In genomic region chr14:55672741-55673060, GRCm38 (mm10) we compare ENCODE assay signal across 8 mouse cellular contexts. TPM values are rescaled to one million over a fixed set of nuclear protein-coding genes. Genes with fewer than 3 reads are reported as not detected.
DNase-seq lines count a peak whose midpoint lies in the region; ATAC-seq and TF ChIP-seq lines count a peak whose summit lies in the region.

No protein-coding gene starts in this region.

- H3K4me1 ChIP-seq in embryonic facial prominence, embryonic 11.5 days (ENCODE audit: control insufficient read depth, insufficient read depth, low read length) = no peaks in the 10 kb centered on the region
- peaks cover 4% of the 10 kb centered on the region for H3K4me1 ChIP-seq in hindbrain, postnatal 0 days (ENCODE audit: insufficient read depth, low read length)
- H3K4me1 ChIP-seq in midbrain, embryonic 16.5 days (ENCODE audit: control insufficient read depth, insufficient read depth, low read length) = peaks cover 19% of the 10 kb centered on the region

- H3K4me3 ChIP-seq in layer of hippocampus, adult 2 months = peak overlapping the region; percentile 61
- H3K4me3 ChIP-seq in embryonic facial prominence, embryonic 11.5 days (ENCODE audit: low read depth, low read length) = peak overlapping the region; percentile 70
- peak overlapping the region; percentile 60 for H3K4me3 ChIP-seq in hindbrain, postnatal 0 days (ENCODE audit: low read length)
- H3K4me3 ChIP-seq in midbrain, embryonic 16.5 days (ENCODE audit: low read depth, low read length) = peak overlapping the region; percentile 85

- no peaks in the 10 kb centered on the region for H3K9me3 ChIP-seq in embryonic facial prominence, embryonic 11.5 days (replicated peaks; ENCODE audit: control insufficient read depth, low read length)
- H3K9me3 ChIP-seq in hindbrain, postnatal 0 days (ENCODE audit: low read length) = no peaks in the 10 kb centered on the region
- H3K9me3 ChIP-seq in midbrain, embryonic 16.5 days (replicated peaks; ENCODE audit: control insufficient read depth, low read length, poor library complexity, severe bottlenecking) = no peaks in the 10 kb centered on the region

- H3K36me3 ChIP-seq in embryonic facial prominence, embryonic 11.5 days (replicated peaks; ENCODE audit: control insufficient read depth, insufficient read depth, low read depth, low read length) = peaks cover 5% of the 10 kb centered on the region
- H3K36me3 ChIP-seq in hindbrain, postnatal 0 days (ENCODE audit: insufficient read depth, low read length) = peaks cover 16% of the 10 kb centered on the region; the same call in 1 of the 2 replicates
- H3K36me3 ChIP-seq in midbrain, embryonic 16.5 days (ENCODE audit: control insufficient read depth, insufficient read depth, low read length) = peaks cover 11% of the 10 kb centered on the region

- peak overlapping the region; percentile 35 for H3K4me2 ChIP-seq in embryonic facial prominence, embryonic 11.5 days (ENCODE audit: low read depth, low read length)
- peak overlapping the region; percentile 62 for H3K4me2 ChIP-seq in hindbrain, postnatal 0 days (ENCODE audit: low read depth, low read length)
- H3K4me2 ChIP-seq in midbrain, embryonic 16.5 days (ENCODE audit: low read length) = peak overlapping the region; percentile 85

- no peak for TF ChIP-seq CTCF in layer of hippocampus, adult 2 months (conservative IDR thresholded peaks at IDR 0.05)
- no peak for TF ChIP-seq CTCF in hindbrain, postnatal 0 days (IDR thresholded peaks at IDR 0.05; ENCODE audit: low read depth)

- peak overlapping the region; percentile 99 for H3K27ac ChIP-seq in layer of hippocampus, adult 2 months
- H3K27ac ChIP-seq in embryonic facial prominence, embryonic 11.5 days (replicated peaks; ENCODE audit: low read depth, low read length) = no peak overlapping the region; the same call in 1 of the 2 replicates
- H3K27ac ChIP-seq in hindbrain, postnatal 0 days = 0 out of 2 replicates have a peak overlapping the region, but pooled peaks have one; percentile 82
- H3K27ac ChIP-seq in midbrain, embryonic 16.5 days (ENCODE audit: low read length) = peak overlapping the region; percentile 90; the same call in 1 of the 2 replicates

- DNase-seq in layer of hippocampus, adult 2 months (ENCODE audit: low spot score in 2 of 2) = no peak
- DNase-seq in layer of hippocampus, adult 18-20 months (ENCODE audit: low spot score in 2 of 2) = no peak
- DNase-seq in embryonic facial prominence, embryonic 11.5 days (ENCODE audit: low spot score) = no peak
- no peak for DNase-seq in hindbrain, postnatal 0 days (ENCODE audit: low spot score)
- DNase-seq in thymus, postnatal 4 days = no peak
- no peak for DNase-seq in left cerebral cortex, adult 18-20 months (ENCODE audit: low spot score in 2 of 2)

- ATAC-seq in embryonic facial prominence, embryonic 11.5 days (replicated peaks; ENCODE audit: insufficient number of reproducible peaks, low FRiP score, low TSS enrichment, low read depth) = no peak
- no peak for ATAC-seq in hindbrain, postnatal 0 days
- no peak for ATAC-seq in midbrain, embryonic 16.5 days
- no peak for ATAC-seq in cerebellum, adult (ENCODE audit: insufficient number of reproducible peaks, low FRiP score, low TSS enrichment)

- WGBS in embryonic facial prominence, embryonic 11.5 days = 78% methylated on average over 7 of the region's 7 CpGs
- WGBS in hindbrain, postnatal 0 days = 82% methylated on average over 7 of the region's 7 CpGs
- WGBS in midbrain, embryonic 16.5 days = 80% methylated on average over 7 of the region's 7 CpGs

- no peaks in the 10 kb centered on the region for H3K27me3 ChIP-seq in embryonic facial prominence, embryonic 11.5 days (ENCODE audit: control insufficient read depth, insufficient read depth, low read length)
- no peaks in the 10 kb centered on the region for H3K27me3 ChIP-seq in hindbrain, postnatal 0 days (ENCODE audit: insufficient read depth, low read length)
- no peaks in the 10 kb centered on the region for H3K27me3 ChIP-seq in midbrain, embryonic 16.5 days (ENCODE audit: control insufficient read depth, insufficient read depth, low read depth, low read length)

- H3K9ac ChIP-seq in embryonic facial prominence, embryonic 11.5 days (replicated peaks; ENCODE audit: low read length) = peak overlapping the region; percentile 18
- H3K9ac ChIP-seq in hindbrain, postnatal 0 days (replicated peaks; ENCODE audit: low read length) = no peak overlapping the region
- peak overlapping the region; percentile 85; the same call in 1 of the 2 replicates for H3K9ac ChIP-seq in midbrain, embryonic 16.5 days (ENCODE audit: low read depth, low read length)

RNA-seq across cellular contexts. Expression of gene Nedd8, which starts 0.8 kb away (rescaled TPM):
- total RNA-seq in layer of hippocampus, adult 2 months (2021) = 100 to 1,000 TPM; 301 to 309 TPM
- total RNA-seq in layer of hippocampus, adult 18-20 months (2021) = 100 to 1,000 TPM; 294 to 304 TPM
- polyA plus RNA-seq in embryonic facial prominence, embryonic 11.5 days (2014; fragmentation: Nextera tagmentation; extraction: Ambion mirVana) = 622 and 636 TPM in 2 replicates
- 128 and 143 TPM in 2 replicates for total RNA-seq in hindbrain, postnatal 0 days (2014; rRNA removed)
- polyA plus RNA-seq in hindbrain, postnatal 0 days (2015; fragmentation: Nextera tagmentation; extraction: Ambion mirVana) = 629 TPM in 2 replicates
- polyA plus RNA-seq in midbrain, embryonic 16.5 days (2015; fragmentation: Nextera tagmentation; extraction: Ambion mirVana) = 532 and 551 TPM in 2 replicates
- 100 to 1,000 TPM; 318 to 349 TPM for total RNA-seq in left cerebral cortex, adult 18-20 months (2021)

RNA-seq across cellular contexts. Expression of gene Gmpr2, which starts 1.0 kb away (rescaled TPM):
- total RNA-seq in layer of hippocampus, adult 2 months (2021) = 10 to 100 TPM; 26.0 to 26.1 TPM
- total RNA-seq in layer of hippocampus, adult 18-20 months (2021) = 10 to 100 TPM; 23.3 to 26.4 TPM
- 60.7 and 67.7 TPM in 2 replicates for polyA plus RNA-seq in embryonic facial prominence, embryonic 11.5 days (2014; fragmentation: Nextera tagmentation; extraction: Ambion mirVana)
- 17.5 and 24.3 TPM in 2 replicates for total RNA-seq in hindbrain, postnatal 0 days (2014; rRNA removed)
- polyA plus RNA-seq in hindbrain, postnatal 0 days (2015; fragmentation: Nextera tagmentation; extraction: Ambion mirVana) = 36.9 and 37.6 TPM in 2 replicates
- polyA plus RNA-seq in midbrain, embryonic 16.5 days (2015; fragmentation: Nextera tagmentation; extraction: Ambion mirVana) = 52.5 and 52.7 TPM in 2 replicates
- 10 to 100 TPM; 20.1 to 22.8 TPM for total RNA-seq in left cerebral cortex, adult 18-20 months (2021)

RNA-seq across cellular contexts. Expression of gene Tinf2, which starts 8.9 kb away (rescaled TPM):
- 10 to 100 TPM; 15.2 to 16.2 TPM for total RNA-seq in layer of hippocampus, adult 2 months (2021)
- total RNA-seq in layer of hippocampus, adult 18-20 months (2021) = 10 to 100 TPM; 12.3 to 15.2 TPM
- 61.3 and 67.7 TPM in 2 replicates for polyA plus RNA-seq in embryonic facial prominence, embryonic 11.5 days (2014; fragmentation: Nextera tagmentation; extraction: Ambion mirVana)
- 18.7 and 21.9 TPM in 2 replicates for total RNA-seq in hindbrain, postnatal 0 days (2014; rRNA removed)
- 23.8 and 27.3 TPM in 2 replicates for polyA plus RNA-seq in hindbrain, postnatal 0 days (2015; fragmentation: Nextera tagmentation; extraction: Ambion mirVana)
- polyA plus RNA-seq in midbrain, embryonic 16.5 days (2015; fragmentation: Nextera tagmentation; extraction: Ambion mirVana) = 22.5 and 25.8 TPM in 2 replicates
- 10 to 100 TPM; 14.8 to 19.7 TPM for total RNA-seq in left cerebral cortex, adult 18-20 months (2021)

RNA-seq across cellular contexts. Expression of gene Mdp1, which starts 12.4 kb away (rescaled TPM):
- 10 to 100 TPM; 51.2 to 55.4 TPM for total RNA-seq in layer of hippocampus, adult 2 months (2021)
- total RNA-seq in layer of hippocampus, adult 18-20 months (2021) = 10 to 100 TPM; 45.5 to 52.3 TPM
- 62.5 and 63.6 TPM in 2 replicates for polyA plus RNA-seq in embryonic facial prominence, embryonic 11.5 days (2014; fragmentation: Nextera tagmentation; extraction: Ambion mirVana)
- total RNA-seq in hindbrain, postnatal 0 days (2014; rRNA removed) = 40.6 and 45.1 TPM in 2 replicates
- 70.6 and 70.8 TPM in 2 replicates for polyA plus RNA-seq in hindbrain, postnatal 0 days (2015; fragmentation: Nextera tagmentation; extraction: Ambion mirVana)
- polyA plus RNA-seq in midbrain, embryonic 16.5 days (2015; fragmentation: Nextera tagmentation; extraction: Ambion mirVana) = 81.0 and 84.6 TPM in 2 replicates
- 10 to 100 TPM; 40.1 to 42.2 TPM for total RNA-seq in left cerebral cortex, adult 18-20 months (2021)

RNA-seq across cellular contexts. Expression of gene Tssk4, which starts 22.7 kb away (rescaled TPM):
- total RNA-seq in layer of hippocampus, adult 2 months (2021) = 1 to 10 TPM in 1 of 2 experiments, under 1 TPM in 1; 0.96 to 1.6 TPM
- 1 to 10 TPM in 1 of 2 experiments, under 1 TPM in 1; 0.79 to 1.2 TPM for total RNA-seq in layer of hippocampus, adult 18-20 months (2021)
- 0.38 and 0.84 TPM in 2 replicates for polyA plus RNA-seq in embryonic facial prominence, embryonic 11.5 days (2014; fragmentation: Nextera tagmentation; extraction: Ambion mirVana)
- 0.32 and 1.3 TPM in 2 replicates for total RNA-seq in hindbrain, postnatal 0 days (2014; rRNA removed)
- 0.24 and 0.28 TPM in 2 replicates for polyA plus RNA-seq in hindbrain, postnatal 0 days (2015; fragmentation: Nextera tagmentation; extraction: Ambion mirVana)
- polyA plus RNA-seq in midbrain, embryonic 16.5 days (2015; fragmentation: Nextera tagmentation; extraction: Ambion mirVana) = 0.20 and 0.28 TPM in 2 replicates
- total RNA-seq in left cerebral cortex, adult 18-20 months (2021) = 1 to 10 TPM in 1 of 2 experiments, under 1 TPM in 1; 0.94 to 1.1 TPM

Comparison
In these comparisons a context has a peak if more than half of its experiments do, and no peak if none do; other contexts are left out.
1. H3K4me2 ChIP-seq: peak in every context shown above with its lines; median percentile 85 in midbrain, embryonic 16.5 days; 62 in hindbrain, postnatal 0 days; 35 in embryonic facial prominence, embryonic 11.5 days.